Mouse (Mus musculus): ENCODE results near the gene Taf5l. TPM values are rescaled to one million over a fixed set of nuclear protein-coding genes. Genes with fewer than 3 reads are reported as not detected.

Taf5l gene
- polyA plus RNA-seq, 1 experiment from 2014 or later: 40.6 TPM

DNA sequence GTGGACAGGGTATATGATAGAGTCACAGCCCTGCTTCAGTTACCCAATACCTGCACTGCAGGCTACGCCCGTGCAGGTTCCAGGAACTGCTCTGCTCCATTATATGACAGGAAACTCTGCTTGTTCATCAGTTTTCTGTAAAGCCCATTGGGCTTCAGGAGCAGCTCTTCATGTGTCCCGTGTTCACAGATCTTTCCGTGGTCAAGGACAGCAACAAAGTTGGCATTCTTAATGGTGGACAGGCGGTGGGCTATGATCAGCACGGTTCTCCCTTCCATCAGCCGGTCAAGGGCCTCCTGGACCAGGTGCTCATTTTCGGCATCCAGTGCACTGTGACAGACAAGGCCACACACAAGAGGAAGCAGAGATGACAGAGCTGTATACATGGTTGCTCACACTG lies 67.0 kb downstream of the Taf5l start:
- Histone ChIP-seq H3K27ac (no peak overlapping the region), H3K4me3 (replicated peaks) (no peak overlapping the region), H3K4me1 (no peaks in the 10 kb centered on the region), H3K4me2 (no peak overlapping the region), H3K27me3 (replicated peaks) (no peaks in the 10 kb centered on the region), H3K36me3 (0 out of 2 replicates have a peak, but pooled peaks cover 17% of the 10 kb centered on the region), H3K9me3 (no peaks in the 10 kb centered on the region), H3K9ac (no peak overlapping the region)
- no peak for ATAC-seq (ENCODE audit: insufficient read depth, low FRiP score, low read depth)
- WGBS: 90% methylated on average over 8 of the region's 8 CpGs

DNA sequence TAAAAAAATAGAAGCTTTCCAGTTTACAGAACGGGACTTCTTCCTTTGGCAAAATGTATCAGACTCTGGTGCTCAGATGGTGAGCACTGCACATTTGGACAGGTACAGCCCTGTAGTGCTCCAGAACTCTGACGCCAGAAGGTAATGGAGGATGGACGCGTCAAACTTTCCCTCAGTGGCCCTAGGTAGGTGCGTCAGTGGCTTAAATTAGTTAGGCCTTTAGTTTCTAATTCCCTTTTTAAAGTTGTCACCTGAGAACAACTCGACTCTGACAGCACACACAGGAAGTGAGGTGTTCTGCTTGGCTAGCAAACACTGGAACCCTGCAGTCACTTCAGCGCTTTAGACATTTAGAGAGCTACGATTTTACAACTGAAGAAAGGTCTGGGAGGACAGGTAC lies 67.5 kb downstream of the Taf5l start:
- Histone ChIP-seq H3K4me3 (replicated peaks) (no peak overlapping the region), H3K27ac (no peak overlapping the region), H3K4me2 (no peak overlapping the region), H3K4me1 (no peaks in the 10 kb centered on the region), H3K9me3 (no peaks in the 10 kb centered on the region), H3K27me3 (replicated peaks) (no peaks in the 10 kb centered on the region), H3K9ac (no peak overlapping the region), H3K36me3 (0 out of 2 replicates have a peak, but pooled peaks cover 17% of the 10 kb centered on the region)
- no peak for ATAC-seq (ENCODE audit: insufficient read depth, low FRiP score, low read depth)
- WGBS: 86% methylated on average over 8 of the region's 8 CpGs

DNA sequence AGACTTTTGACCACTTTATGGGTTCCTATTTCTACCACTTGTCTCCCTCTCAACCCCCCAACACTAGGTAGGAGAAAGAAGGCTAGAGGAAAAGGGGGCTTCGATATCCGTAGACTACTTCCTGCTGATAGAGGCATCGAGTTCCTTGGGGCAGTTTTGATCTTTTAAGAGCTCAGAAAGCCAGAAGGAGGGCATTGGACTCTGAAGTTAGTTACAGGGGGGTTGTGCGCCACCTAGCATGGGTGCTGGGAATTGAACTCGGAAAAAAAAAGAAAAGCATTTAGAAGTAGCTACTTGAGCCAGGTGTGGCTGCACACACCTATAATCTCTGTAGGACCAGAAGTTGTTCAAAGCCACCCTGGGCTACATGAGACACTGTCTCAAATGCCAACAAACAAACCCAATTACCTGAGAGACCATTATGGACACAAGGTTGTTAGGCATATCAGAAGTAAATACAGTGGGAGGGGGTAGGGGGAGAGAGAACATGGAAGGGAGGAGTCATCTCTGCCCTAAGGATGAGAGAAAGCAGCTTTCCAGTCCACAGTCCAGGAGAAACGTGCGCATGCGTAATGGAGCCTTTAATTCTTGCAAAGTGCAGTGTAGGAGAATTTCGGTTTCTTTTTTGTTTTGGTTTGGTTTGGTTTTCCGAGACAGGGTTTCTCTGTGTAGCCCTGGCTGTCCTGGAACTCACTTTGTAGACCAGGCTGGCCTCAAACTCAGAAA lies 71.0 kb downstream of the Taf5l start:
- peak overlapping the region; percentile 92; the same call in 1 of the 2 replicates for H3K9ac ChIP-seq
- peak overlapping the region; percentile 100 for H3K4me3 ChIP-seq (replicated peaks)
- peaks cover 14% of the 10 kb centered on the region; the same call in 1 of the 2 replicates for H3K36me3 ChIP-seq
- H3K4me2 ChIP-seq: peak overlapping the region; percentile 83
- ATAC-seq (ENCODE audit: insufficient read depth, low FRiP score, low read depth): peak; percentile 8; the same call in 1 of the 2 replicates
- peaks cover 5% of the 10 kb centered on the region; the same call in 1 of the 2 replicates for H3K4me1 ChIP-seq
- peak overlapping the region; percentile 93 for H3K27ac ChIP-seq
- H3K9me3 ChIP-seq: no peaks in the 10 kb centered on the region
- WGBS: 35% methylated on average over 10 of the region's 10 CpGs
- no peaks in the 10 kb centered on the region for H3K27me3 ChIP-seq (replicated peaks)

DNA sequence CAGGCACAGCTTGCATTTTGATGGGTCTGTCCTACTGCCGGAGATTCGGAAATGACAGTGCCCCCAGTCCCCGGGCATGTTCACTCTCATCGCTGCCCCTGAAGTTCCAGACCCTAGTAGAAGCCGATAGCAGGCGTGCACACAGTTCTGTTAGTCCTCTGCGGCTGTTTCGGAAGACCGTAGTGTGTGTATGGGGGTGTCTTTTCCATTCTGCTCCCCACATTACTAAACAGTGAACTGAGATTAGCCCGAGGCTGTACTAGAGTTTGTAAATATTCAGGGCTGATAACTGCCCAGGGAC lies 71.6 kb downstream of the Taf5l start:
- Histone ChIP-seq H3K4me2 (peak overlapping the region; percentile 83), H3K36me3 (peaks cover 15% of the 10 kb centered on the region; the same call in 1 of the 2 replicates), H3K9me3 (no peaks in the 10 kb centered on the region), H3K4me1 (peaks cover 5% of the 10 kb centered on the region; the same call in 1 of the 2 replicates), H3K9ac (peak overlapping the region; percentile 92), H3K27me3 (replicated peaks) (no peaks in the 10 kb centered on the region), H3K4me3 (replicated peaks) (peak overlapping the region; percentile 100), H3K27ac (peak overlapping the region; percentile 93)
- WGBS: 1% methylated on average over 10 of the region's 10 CpGs
- no peak for ATAC-seq (ENCODE audit: insufficient read depth, low FRiP score, low read depth)

DNA sequence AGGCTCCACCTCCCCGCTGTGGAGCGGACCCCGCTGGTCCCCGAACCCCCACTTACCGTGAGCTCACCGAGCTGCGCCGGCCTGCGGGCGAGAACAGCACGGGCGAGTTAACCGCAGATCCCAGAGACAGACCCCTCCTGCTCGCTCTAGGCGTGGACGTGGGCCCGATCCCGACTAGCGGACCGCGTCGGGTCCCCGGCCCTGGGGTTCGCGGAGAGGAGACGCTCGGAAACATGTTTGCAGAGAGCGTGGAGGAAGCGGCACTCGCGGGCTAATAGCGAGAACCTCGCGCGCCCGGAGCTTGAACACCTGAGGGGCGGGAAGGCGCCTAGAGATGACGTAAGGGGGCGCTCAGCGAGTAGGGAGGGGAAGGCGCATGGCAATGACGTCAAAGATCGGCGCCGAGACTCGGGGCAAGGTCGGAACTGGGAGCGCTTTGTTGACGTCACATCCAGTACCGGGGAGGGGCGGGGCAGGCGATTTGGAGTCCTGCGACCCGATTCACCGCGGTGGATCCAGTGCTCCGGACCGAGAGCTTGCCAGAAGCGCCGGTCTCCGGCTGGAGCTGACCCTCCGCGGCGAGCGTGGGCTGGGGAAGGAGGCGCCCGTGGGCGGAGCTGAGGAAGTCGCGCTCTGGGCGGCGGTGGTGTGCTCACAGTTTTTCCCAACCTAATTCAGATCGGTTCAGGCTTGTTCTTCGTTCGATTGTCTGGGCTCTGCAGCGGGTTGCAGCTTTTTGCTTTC lies 72.1 kb downstream of the Taf5l start, which contains the start of gene Nup133:
Gene Nup133, minus strand, starts transcription at position 324 of the 744 bp plus-strand sequence.
- H3K27ac ChIP-seq: peak within 1 kb of the TSS; percentile 93
- peaks cover 10% of the 10 kb centered on the region for H3K36me3 ChIP-seq
- H3K9me3 ChIP-seq: no peaks in the 10 kb centered on the region
- under 1% methylated on average over 77 of the region's 77 CpGs for WGBS
- peak within 1 kb of the TSS; percentile 92 for H3K9ac ChIP-seq
- H3K4me3 ChIP-seq (replicated peaks): peak within 1 kb of the TSS; percentile 100
- peak within 1 kb of the TSS; percentile 83 for H3K4me2 ChIP-seq
- no peaks in the 10 kb centered on the region for H3K27me3 ChIP-seq (replicated peaks)
- H3K4me1 ChIP-seq: peaks cover 5% of the 10 kb centered on the region; the same call in 1 of the 2 replicates
- ATAC-seq (ENCODE audit: insufficient read depth, low FRiP score, low read depth): peak; percentile 77

MicroRNA genes within 50 kb of the gene (microRNA counts, 519-probe panel; counts per million panel counts)
- microRNA mmu-miR-1967: 2,549 counts per million, percentile 58 among the panel's probes with 10 or more counts

Small RNA genes lying within 50 kb of the gene (microRNA-seq; reads per million reads assigned to microRNA genes)
- gene Mir1967: not detected

Other genes starting within 250 kb of the Taf5l start
- 46.7 and 49.1 TPM in 2 replicates for gene Rab4a, start 215.4 kb downstream of the Taf5l start, polyA plus RNA-seq (2015; fragmentation: Nextera tagmentation; extraction: Ambion mirVana)
- gene Ccsap, start 161.2 kb downstream of the Taf5l start, polyA plus RNA-seq (2015; fragmentation: Nextera tagmentation; extraction: Ambion mirVana): 3.4 and 3.9 TPM in 2 replicates
- gene Acta1, start 126.6 kb downstream of the Taf5l start, polyA plus RNA-seq (2015; fragmentation: Nextera tagmentation; extraction: Ambion mirVana): 18.7 and 47.9 TPM in 2 replicates
- gene Nup133, start 72.1 kb downstream of the Taf5l start, polyA plus RNA-seq (2015; fragmentation: Nextera tagmentation; extraction: Ambion mirVana): 23.3 and 32.8 TPM in 2 replicates
- gene Abcb10, start 38.3 kb downstream of the Taf5l start, polyA plus RNA-seq (2015; fragmentation: Nextera tagmentation; extraction: Ambion mirVana): 24.9 and 30.6 TPM in 2 replicates
- 3.6 and 4.5 TPM in 2 replicates for gene Urb2, start 111 bp upstream of the Taf5l start, polyA plus RNA-seq (2015; fragmentation: Nextera tagmentation; extraction: Ambion mirVana)
- gene Galnt2, start 210.0 kb upstream of the Taf5l start, polyA plus RNA-seq (2015; fragmentation: Nextera tagmentation; extraction: Ambion mirVana): 74.9 and 80.5 TPM in 2 replicates

Measured in stomach, embryonic 15.5 days (tissue).